Mouse (Mus musculus): ENCODE measurements at regions not wholly inside any gene's neighbourhood (a gene's known extent, or its start where the extent isn't known, plus 50 kb on each side); places are given as distances from the start of the nearest gene placed in this dataset.

DNA sequence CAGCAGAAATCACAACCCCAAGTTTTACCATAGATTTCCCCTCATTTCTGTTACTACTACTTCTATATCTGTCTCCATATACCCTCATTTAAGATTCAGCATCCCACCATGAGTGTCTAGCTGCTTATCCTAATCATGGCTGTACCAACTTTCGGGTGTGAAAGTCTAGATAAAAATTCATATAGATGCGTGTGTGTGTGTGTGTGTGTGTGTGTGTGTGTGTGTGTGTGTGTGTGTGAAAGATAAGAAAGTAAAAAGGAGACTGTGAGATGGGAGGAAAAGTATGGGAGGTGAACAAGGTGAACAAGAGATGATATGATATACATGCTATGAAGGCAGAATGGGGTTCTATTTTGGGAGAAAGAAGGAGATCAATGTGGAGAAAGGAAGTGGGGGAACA is 111.7 kb upstream of the Nhs start:
- 94% methylated on average over 2 of the region's 2 CpGs for WGBS
- no peak for TF ChIP-seq CTCF (conservative IDR thresholded peaks at IDR 0.05; ENCODE audit: insufficient read depth, insufficient read length, low read depth, low read length)
- no peak for TF ChIP-seq POLR2A (IDR thresholded peaks at IDR 0.05; ENCODE audit: low read depth, low read length)

DNA sequence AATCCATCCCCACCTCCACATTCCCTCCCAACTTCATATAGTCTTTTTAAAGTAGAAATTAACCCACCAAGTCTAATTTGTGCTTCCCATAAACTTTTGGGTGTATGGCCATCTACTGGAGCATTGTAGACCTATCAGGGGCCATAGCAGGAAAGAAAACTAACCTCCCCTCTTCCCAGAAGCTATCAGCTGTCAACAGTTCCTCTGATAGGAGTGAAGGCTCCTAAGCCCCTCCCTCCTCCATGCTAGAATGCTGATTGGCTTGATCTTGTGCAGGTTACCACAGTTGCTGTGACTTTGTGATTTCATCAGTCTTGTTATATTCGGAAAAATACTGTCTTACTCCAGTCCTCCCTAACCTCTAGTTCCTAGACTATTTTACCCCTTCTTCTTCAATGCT is 109.4 kb upstream of the Nhs start:
- Histone ChIP-seq H3K27ac (ENCODE audit: insufficient read depth, low read depth, low read length) (no peak overlapping the region), H3K27me3 (replicated peaks; ENCODE audit: control insufficient read depth, insufficient read depth, low read length) (no peaks in the 10 kb centered on the region), H3K4me3 (ENCODE audit: insufficient read depth, low read depth, low read length) (no peak overlapping the region), H3K4me1 (ENCODE audit: control insufficient read depth, insufficient read depth, low read length) (no peaks in the 10 kb centered on the region; the same call in 1 of the 2 replicates), H3K36me3 (ENCODE audit: control insufficient read depth, insufficient read depth, low read length) (no peaks in the 10 kb centered on the region)
- TF ChIP-seq POLR2A (IDR thresholded peaks at IDR 0.05; ENCODE audit: low read depth, low read length) (no peak), CTCF (conservative IDR thresholded peaks at IDR 0.05; ENCODE audit: insufficient read depth, insufficient read length, low read depth, low read length) (no peak)
- DNase-seq = no peak
- 100% methylated on average over 1 of the region's 1 CpGs for WGBS

More for the DNA sequence above, 111.7 kb upstream of the Nhs start:
- no peaks in the 10 kb centered on the region for H3K27me3 ChIP-seq (replicated peaks; ENCODE audit: control insufficient read depth, insufficient read depth, low read length)
- H3K27ac ChIP-seq (ENCODE audit: insufficient read depth, low read depth, low read length) = no peak overlapping the region
- no peak overlapping the region for H3K4me3 ChIP-seq (ENCODE audit: insufficient read depth, low read depth, low read length)
- H3K36me3 ChIP-seq (ENCODE audit: control insufficient read depth, insufficient read depth, low read length) = no peaks in the 10 kb centered on the region
- H3K4me1 ChIP-seq (ENCODE audit: control insufficient read depth, insufficient read depth, low read length) = no peaks in the 10 kb centered on the region; the same call in 1 of the 2 replicates
- no peak for DNase-seq

DNA sequence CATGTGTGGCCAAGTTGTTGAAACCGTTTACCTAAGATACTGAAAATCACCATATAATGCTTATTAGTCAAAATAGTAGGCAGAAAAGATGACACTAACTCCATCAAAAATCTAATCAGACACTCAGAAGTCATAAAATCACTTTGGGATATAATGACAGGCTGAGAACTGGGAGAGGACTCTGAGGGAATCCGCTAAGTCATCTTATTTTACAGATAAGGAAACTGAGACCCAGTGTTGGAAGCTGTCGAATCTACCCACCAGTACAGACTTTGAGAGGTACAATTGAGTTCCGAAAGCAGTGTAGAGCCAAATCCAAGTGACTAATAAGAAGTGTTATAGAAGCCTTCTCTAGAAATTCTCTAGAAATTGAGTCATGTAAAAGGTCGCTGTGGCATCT is 108.6 kb upstream of the Nhs start:
- Histone ChIP-seq H3K4me1 (ENCODE audit: control insufficient read depth, insufficient read depth, low read length) (no peaks in the 10 kb centered on the region; the same call in 1 of the 2 replicates), H3K36me3 (ENCODE audit: control insufficient read depth, insufficient read depth, low read length) (no peaks in the 10 kb centered on the region), H3K27me3 (replicated peaks; ENCODE audit: control insufficient read depth, insufficient read depth, low read length) (no peaks in the 10 kb centered on the region), H3K4me3 (ENCODE audit: insufficient read depth, low read depth, low read length) (no peak overlapping the region), H3K27ac (ENCODE audit: insufficient read depth, low read depth, low read length) (no peak overlapping the region)
- 86% methylated on average over 5 of the region's 5 CpGs for WGBS
- no peak for TF ChIP-seq CTCF (conservative IDR thresholded peaks at IDR 0.05; ENCODE audit: insufficient read depth, insufficient read length, low read depth, low read length)
- TF ChIP-seq POLR2A (IDR thresholded peaks at IDR 0.05; ENCODE audit: low read depth, low read length) = no peak
- DNase-seq = no peak

DNA sequence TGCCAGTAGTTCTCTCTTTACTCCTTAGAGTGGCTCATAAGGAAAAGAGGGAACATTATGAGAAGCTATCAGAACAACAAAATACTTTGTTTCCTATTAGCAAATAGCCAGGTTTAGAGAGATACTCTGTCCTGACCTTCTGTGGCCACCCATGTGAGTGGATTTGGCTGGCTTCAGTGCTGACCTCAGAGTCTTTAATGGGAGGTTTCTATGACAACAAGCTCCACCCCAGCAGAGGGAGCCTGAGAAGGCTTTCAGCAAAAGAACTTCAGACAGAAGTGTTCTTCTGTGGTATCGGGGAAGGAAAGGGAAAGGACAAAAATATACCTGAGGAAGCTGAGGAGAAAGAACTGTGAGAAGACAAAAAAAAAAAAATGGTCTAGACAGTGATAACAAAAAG is 108.1 kb upstream of the Nhs start:
- WGBS = 9% methylated on average over 1 of the region's 1 CpGs

DNA sequence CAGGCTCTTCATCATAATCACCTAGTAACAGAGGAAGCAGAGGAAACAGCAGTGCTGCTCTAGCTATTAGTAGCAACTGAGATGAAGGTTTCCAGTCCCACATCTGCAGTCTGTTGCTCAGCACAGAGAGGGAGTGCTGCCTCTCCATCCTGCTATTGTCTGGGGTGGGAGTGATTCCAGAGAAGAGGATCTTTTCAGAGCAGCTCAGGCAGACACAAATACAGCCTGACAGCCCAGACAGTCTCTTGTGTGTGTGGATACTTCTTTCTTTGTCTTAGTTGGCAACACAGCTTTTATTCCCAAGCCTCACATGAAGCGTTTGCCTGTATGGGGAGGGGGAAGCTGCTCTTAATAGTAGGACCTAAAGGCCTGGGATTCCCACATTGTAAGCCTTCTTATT is 107.2 kb upstream of the Nhs start:
- H3K27ac ChIP-seq (ENCODE audit: insufficient read depth, low read depth, low read length) = no peak overlapping the region

More for the DNA sequence above, 108.1 kb upstream of the Nhs start:
- no peak overlapping the region for H3K4me3 ChIP-seq (ENCODE audit: insufficient read depth, low read depth, low read length)
- peak; percentile 79 for DNase-seq
- TF ChIP-seq CTCF (conservative IDR thresholded peaks at IDR 0.05; ENCODE audit: insufficient read depth, insufficient read length, low read depth, low read length) = no peak
- H3K36me3 ChIP-seq (ENCODE audit: control insufficient read depth, insufficient read depth, low read length) = no peaks in the 10 kb centered on the region
- no peaks in the 10 kb centered on the region for H3K27me3 ChIP-seq (replicated peaks; ENCODE audit: control insufficient read depth, insufficient read depth, low read length)
- H3K4me1 ChIP-seq (ENCODE audit: control insufficient read depth, insufficient read depth, low read length) = no peaks in the 10 kb centered on the region; the same call in 1 of the 2 replicates
- no peak overlapping the region for H3K27ac ChIP-seq (ENCODE audit: insufficient read depth, low read depth, low read length)

DNA sequence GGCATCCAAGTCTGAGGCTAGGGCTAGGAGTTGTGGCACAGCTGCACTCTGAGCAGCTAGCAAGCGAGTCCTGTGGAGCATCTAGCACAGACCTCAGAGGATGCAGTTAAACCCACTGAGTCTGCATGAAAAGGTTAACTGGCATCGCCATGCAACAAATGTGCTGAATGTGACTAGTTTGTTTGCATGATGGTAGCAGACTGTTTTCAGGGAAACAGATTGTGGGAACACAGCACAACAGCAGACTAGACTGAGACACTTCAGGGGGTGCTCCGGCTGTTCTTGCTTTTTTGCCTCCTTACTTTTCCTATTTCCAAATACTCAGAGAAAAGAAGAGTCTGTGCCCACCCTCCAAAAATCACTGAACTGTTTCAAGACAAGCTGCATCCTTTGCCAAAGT is 97.9 kb upstream of the Nhs start:
- Histone ChIP-seq H3K4me3 (ENCODE audit: insufficient read depth, low read depth, low read length) (no peak overlapping the region), H3K27me3 (replicated peaks; ENCODE audit: control insufficient read depth, insufficient read depth, low read length) (no peaks in the 10 kb centered on the region), H3K27ac (ENCODE audit: insufficient read depth, low read depth, low read length) (no peak overlapping the region), H3K36me3 (ENCODE audit: control insufficient read depth, insufficient read depth, low read length) (no peaks in the 10 kb centered on the region), H3K4me1 (ENCODE audit: control insufficient read depth, insufficient read depth, low read length) (no peaks in the 10 kb centered on the region)
- DNase-seq = no peak
- no peak for TF ChIP-seq POLR2A (IDR thresholded peaks at IDR 0.05; ENCODE audit: low read depth, low read length)
- no peak for TF ChIP-seq CTCF (conservative IDR thresholded peaks at IDR 0.05; ENCODE audit: insufficient read depth, insufficient read length, low read depth, low read length)
- WGBS = 92% methylated on average over 3 of the region's 3 CpGs

More for the DNA sequence above, 107.2 kb upstream of the Nhs start:
- 74% methylated on average over 1 of the region's 1 CpGs for WGBS
- Histone ChIP-seq H3K4me3 (ENCODE audit: insufficient read depth, low read depth, low read length) (no peak overlapping the region), H3K4me1 (ENCODE audit: control insufficient read depth, insufficient read depth, low read length) (no peaks in the 10 kb centered on the region; the same call in 1 of the 2 replicates), H3K27me3 (replicated peaks; ENCODE audit: control insufficient read depth, insufficient read depth, low read length) (no peaks in the 10 kb centered on the region), H3K36me3 (ENCODE audit: control insufficient read depth, insufficient read depth, low read length) (no peaks in the 10 kb centered on the region)
- TF ChIP-seq POLR2A (IDR thresholded peaks at IDR 0.05; ENCODE audit: low read depth, low read length) (no peak), CTCF (conservative IDR thresholded peaks at IDR 0.05; ENCODE audit: insufficient read depth, insufficient read length, low read depth, low read length) (no peak)
- DNase-seq = peak; percentile 50

DNA sequence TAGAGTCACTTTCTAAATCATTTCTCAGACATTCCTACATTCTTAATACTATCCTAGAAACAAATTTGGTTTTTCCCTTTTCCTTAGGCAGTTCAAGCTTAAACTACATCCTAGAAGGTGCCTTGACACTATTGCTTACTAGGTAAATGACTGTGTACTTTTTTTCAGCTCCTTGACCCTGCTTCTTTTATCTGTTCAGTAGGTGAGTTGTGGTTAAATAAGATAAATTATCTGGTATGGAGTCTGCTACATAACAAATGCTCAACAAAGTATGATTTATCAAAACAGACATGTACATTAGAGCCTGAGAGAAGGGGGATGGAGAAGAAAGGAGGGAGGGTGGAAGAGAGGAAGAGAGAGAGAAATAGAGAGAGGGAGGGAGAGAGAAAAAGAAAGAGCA is 96.3 kb upstream of the Nhs start:
- TF ChIP-seq CTCF (conservative IDR thresholded peaks at IDR 0.05; ENCODE audit: insufficient read depth, insufficient read length, low read depth, low read length) (no peak), POLR2A (IDR thresholded peaks at IDR 0.05; ENCODE audit: low read depth, low read length) (no peak)
- H3K27ac ChIP-seq (ENCODE audit: insufficient read depth, low read depth, low read length) = no peak overlapping the region
- H3K36me3 ChIP-seq (ENCODE audit: control insufficient read depth, insufficient read depth, low read length) = no peaks in the 10 kb centered on the region
- no peak overlapping the region for H3K4me3 ChIP-seq (ENCODE audit: insufficient read depth, low read depth, low read length)
- no peak for DNase-seq
- H3K27me3 ChIP-seq (replicated peaks; ENCODE audit: control insufficient read depth, insufficient read depth, low read length) = no peaks in the 10 kb centered on the region
- H3K4me1 ChIP-seq (ENCODE audit: control insufficient read depth, insufficient read depth, low read length) = no peaks in the 10 kb centered on the region

DNA sequence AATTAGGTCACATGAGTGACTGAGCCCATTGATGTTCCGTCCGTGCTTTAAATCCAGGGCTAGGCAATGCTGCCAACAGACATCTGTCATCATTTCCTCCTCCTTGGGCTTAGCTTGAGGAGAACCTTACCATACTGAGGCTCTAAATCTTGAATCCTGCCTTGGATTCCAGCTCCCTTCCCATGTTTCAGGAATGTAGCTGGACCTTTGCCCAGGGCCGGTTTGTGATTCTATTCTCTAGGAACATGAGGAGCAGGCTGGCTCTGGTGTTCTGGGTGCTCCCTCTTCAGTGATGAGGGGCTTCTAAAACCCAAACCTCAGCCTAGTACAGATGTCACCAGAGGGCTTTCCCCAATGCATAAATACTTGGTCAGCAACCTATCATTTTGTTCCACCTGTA is 81.8 kb upstream of the Nhs start:
- Histone ChIP-seq H3K4me3 (ENCODE audit: insufficient read depth, low read depth, low read length) (no peak overlapping the region), H3K27me3 (replicated peaks; ENCODE audit: control insufficient read depth, insufficient read depth, low read length) (no peaks in the 10 kb centered on the region), H3K4me1 (ENCODE audit: control insufficient read depth, insufficient read depth, low read length) (no peaks in the 10 kb centered on the region), H3K27ac (ENCODE audit: insufficient read depth, low read depth, low read length) (no peak overlapping the region), H3K36me3 (ENCODE audit: control insufficient read depth, insufficient read depth, low read length) (no peaks in the 10 kb centered on the region)
- no peak for TF ChIP-seq POLR2A (IDR thresholded peaks at IDR 0.05; ENCODE audit: low read depth, low read length)
- TF ChIP-seq CTCF (conservative IDR thresholded peaks at IDR 0.05; ENCODE audit: insufficient read depth, insufficient read length, low read depth, low read length) = no peak
- DNase-seq = peak; percentile 19
- WGBS = 27% methylated on average over 3 of the region's 3 CpGs
